Mouse (Mus musculus) limb, embryonic 14.5 days (tissue): ENCODE results near the gene Plekhj1. TPM values are rescaled to one million over a fixed set of nuclear protein-coding genes. Genes with fewer than 3 reads are reported as not detected.
"Not testable (repeated sequence)": the region's sequence is repeated elsewhere in the genome, so short reads cannot be mapped to it uniquely, and the experiment has no call there.

Experiments used
- ATAC-seq: fragments of 200-750 bp; cut with Nextera tagmentation; 2 replicates; pipeline ENCODE4 v1.8.0; 2017; ENCODE audit warnings: low read depth, moderate number of reproducible peaks, moderate TSS enrichment; ENCODE audit not compliant: low FRiP score
- DNase-seq: peaks from one replicate; pipeline ENCODE4 v3.0.0-alpha.2; 2015; ENCODE audit warnings: low spot score
- H3K27ac ChIP-seq: fragments of 300-500 bp; sonication (generic); replicated peaks from 2 replicates; pipeline ENCODE4 v1.5.1; 2014; ENCODE audit warnings: low read depth, mild to moderate bottlenecking, low read length, moderate library complexity, mixed read lengths
- H3K27me3 ChIP-seq: fragments of 300-500 bp; sonication (generic); 2 replicates; pipeline ENCODE4 v1.6.1; 2014; ENCODE audit warnings: low read length, mixed read lengths; ENCODE audit not compliant: control insufficient read depth, insufficient read depth
- H3K36me3 ChIP-seq: fragments of 300-500 bp; sonication (generic); 2 replicates; pipeline ENCODE4 v1.6.1; 2014; ENCODE audit warnings: mild to moderate bottlenecking, low read length, moderate library complexity, mixed read lengths; ENCODE audit not compliant: control insufficient read depth, insufficient read depth
- H3K4me1 ChIP-seq: fragments of 300-500 bp; sonication (generic); 2 replicates; pipeline ENCODE4 v1.6.1; 2014; ENCODE audit warnings: antibody characterized with exemption, low read length, mixed read lengths; ENCODE audit not compliant: control insufficient read depth, insufficient read depth
- H3K4me2 ChIP-seq: fragments of 300-500 bp; sonication (generic); replicated peaks from 2 replicates; pipeline ENCODE4 v1.6.1; 2014; ENCODE audit warnings: low read depth, mild to moderate bottlenecking, low read length, moderate library complexity; ENCODE audit not compliant: severe bottlenecking
- H3K4me3 ChIP-seq: fragments of 300-500 bp; sonication (generic); replicated peaks from 2 replicates; pipeline ENCODE4 v1.5.1; 2014; ENCODE audit warnings: low read length
- H3K9ac ChIP-seq: fragments of 300-500 bp; sonication (generic); 2 replicates; pipeline ENCODE4 v1.6.1; 2014; ENCODE audit warnings: mild to moderate bottlenecking, low read depth, low read length, moderate library complexity; ENCODE audit not compliant: severe bottlenecking
- H3K9me3 ChIP-seq: fragments of 300-500 bp; sonication (generic); 2 replicates; pipeline ENCODE4 v1.6.1; 2016; ENCODE audit warnings: low read length; ENCODE audit not compliant: control insufficient read depth
- POLR2A ChIP-seq: fragments of 200-500 bp; IDR thresholded peaks from 2 replicates; pipeline ENCODE4 v1.8.0; 2012; ENCODE audit warnings: inconsistent platforms, mild to moderate bottlenecking, moderate library complexity, borderline replicate concordance; ENCODE audit not compliant: insufficient read depth, insufficient read length; ENCODE audit errors: extremely low read depth
- WGBS: fragments of 180-500 bp; shearing (Covaris S2); extraction: QIAGEN DNeasy Blood & Tissue Kit; methylation state at CpG from one replicate; pipeline ENCODE4 v1.1.7; 2014; 5-methylcytosine and 5-hydroxymethylcytosine counted together
- polyA plus RNA-seq, 2 experiments: library from polyadenylated mRNA; depleted of rRNA in 1 of 2; stranded (reverse) in 1 of 2; unstranded in 1 of 2; fragments of >200 nt; fragmentation: Nextera tagmentation in 1 of 2; extraction: Ambion mirVana in 1 of 2; gene quantifications; 2 replicates each; pipeline versions ENCODE4 v1.2.1 to v1.2.3; 2012 to 2014

The Plekhj1 gene
- polyA plus RNA-seq, 2 experiments = 109 to 119 TPM

GRCm38 (mm10) chr10:80823316-80823715 is 24.9 kb upstream of the Plekhj1 start:
- 85% methylated on average over 1 of the region's 1 CpGs for WGBS
- Histone ChIP-seq H3K4me1 (peaks cover 9% of the 10 kb centered on the region), H3K27me3 (no peaks in the 10 kb centered on the region), H3K4me2 (no peak overlapping the region), H3K9ac (no peak overlapping the region), H3K9me3 (no peaks in the 10 kb centered on the region), H3K27ac (no peak overlapping the region), H3K4me3 (no peak overlapping the region), H3K36me3 (peaks cover 1% of the 10 kb centered on the region; the same call in 1 of the 2 replicates)
- no peak for ATAC-seq
- no peak for TF ChIP-seq POLR2A
- no peak for DNase-seq

GRCm38 (mm10) chr10:80822528-80822927 is 24.1 kb upstream of the Plekhj1 start:
- ATAC-seq (no peak), DNase-seq (no peak)
- Histone ChIP-seq H3K36me3 (no peaks in the 10 kb centered on the region), H3K9me3 (no peaks in the 10 kb centered on the region), H3K27ac (no peak overlapping the region), H3K4me1 (peaks cover 4% of the 10 kb centered on the region; the same call in 1 of the 2 replicates), H3K4me3 (no peak overlapping the region), H3K9ac (no peak overlapping the region), H3K4me2 (no peak overlapping the region), H3K27me3 (no peaks in the 10 kb centered on the region)
- TF ChIP-seq POLR2A = no peak
- 91% methylated on average over 5 of the region's 5 CpGs for WGBS

GRCm38 (mm10) chr10:80821991-80822390 is 23.6 kb upstream of the Plekhj1 start:
- no peak for DNase-seq
- H3K36me3 ChIP-seq = no peaks in the 10 kb centered on the region
- no peak overlapping the region for H3K4me2 ChIP-seq
- H3K4me3 ChIP-seq = no peak overlapping the region
- H3K9me3 ChIP-seq = no peaks in the 10 kb centered on the region
- H3K27ac ChIP-seq = no peak overlapping the region
- H3K9ac ChIP-seq = no peak overlapping the region
- H3K4me1 ChIP-seq = peaks cover 4% of the 10 kb centered on the region; the same call in 1 of the 2 replicates
- 44% methylated on average over 2 of the region's 2 CpGs for WGBS
- no peak for TF ChIP-seq POLR2A
- no peaks in the 10 kb centered on the region for H3K27me3 ChIP-seq
- ATAC-seq = no peak

- Histone ChIP-seq H3K9me3 (no peaks in the 10 kb centered on the region), H3K4me3 (no peak overlapping the region), H3K9ac (no peak overlapping the region), H3K4me1 (no peaks in the 10 kb centered on the region), H3K36me3 (no peaks in the 10 kb centered on the region), H3K27ac (no peak overlapping the region), H3K4me2 (no peak overlapping the region), H3K27me3 (no peaks in the 10 kb centered on the region)
- ATAC-seq = no peak
- DNase-seq = no peak
- 66% methylated on average over 3 of the region's 3 CpGs for WGBS
- no peak for TF ChIP-seq POLR2A
Observed at GRCm38 (mm10) chr10:80819406-80819805, 21.0 kb upstream of the Plekhj1 start.

- no peak overlapping the region for H3K27ac ChIP-seq
- H3K36me3 ChIP-seq = no peaks in the 10 kb centered on the region
- no peak for DNase-seq
- H3K27me3 ChIP-seq = no peaks in the 10 kb centered on the region
- WGBS = 50% methylated on average over 6 of the region's 6 CpGs
- ATAC-seq = no peak
- no peak overlapping the region for H3K4me2 ChIP-seq
- H3K9me3 ChIP-seq = no peaks in the 10 kb centered on the region
- no peak for TF ChIP-seq POLR2A
- no peak overlapping the region for H3K4me3 ChIP-seq
- no peak overlapping the region for H3K9ac ChIP-seq
- H3K4me1 ChIP-seq = no peaks in the 10 kb centered on the region
Observed at GRCm38 (mm10) chr10:80818599-80819281, 20.3 kb upstream of the Plekhj1 start.

- H3K9ac ChIP-seq, H3K27ac ChIP-seq, H3K4me2 ChIP-seq, H3K9me3 ChIP-seq, H3K4me3 ChIP-seq, ATAC-seq, H3K27me3 ChIP-seq, H3K4me1 ChIP-seq, H3K36me3 ChIP-seq, DNase-seq: not testable (repeated sequence)
- 84% methylated on average over 7 of the region's 7 CpGs for WGBS
Observed at GRCm38 (mm10) chr10:80817955-80818354, 19.5 kb upstream of the Plekhj1 start.
